Mouse (Mus musculus): ENCODE measurements around the gene Tmem150c. TPM values are rescaled to one million over a fixed set of nuclear protein-coding genes. Genes with fewer than 3 reads are reported as not detected.

Gene Tmem150c
- polyA plus RNA-seq, 1 experiment = not detected

DNA sequence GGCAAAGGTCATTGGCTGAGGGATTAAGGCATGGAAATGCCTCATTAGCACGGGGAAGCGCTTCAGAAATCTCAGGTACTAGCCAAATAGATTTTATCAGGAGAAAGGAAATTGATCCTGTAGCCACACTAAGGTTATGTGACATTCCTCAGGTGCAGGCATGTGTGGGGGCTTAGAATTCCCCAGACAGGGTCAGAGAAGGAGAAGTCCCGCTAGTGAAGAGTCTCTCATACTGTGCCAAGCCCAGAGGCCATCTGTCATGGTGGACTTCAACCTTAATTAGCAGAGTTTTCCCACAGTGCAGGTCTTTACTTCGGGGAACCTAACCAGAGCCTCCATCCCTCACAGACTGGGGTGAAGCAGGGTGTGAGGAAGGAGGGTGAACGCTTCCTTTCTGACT is 62.7 kb downstream of the Tmem150c start:
- Histone ChIP-seq H3K36me3 (ENCODE audit: control insufficient read depth, insufficient read depth) (no peaks in the 10 kb centered on the region), H3K4me3 (no peak overlapping the region), H3K79me2 (ENCODE audit: control insufficient read depth, insufficient read depth) (no peaks in the 10 kb centered on the region), H3K4me2 (ENCODE audit: low read depth) (no peak overlapping the region), H3ac (ENCODE audit: control insufficient read depth, insufficient read length) (no peak overlapping the region), H3K27me3 (ENCODE audit: control insufficient read depth, insufficient read depth, insufficient read length) (peaks cover 6% of the 10 kb centered on the region)
- TF ChIP-seq SRF (IDR thresholded peaks at IDR 0.05; ENCODE audit: control insufficient read depth, insufficient read length, low read depth) (no peak), MAX (IDR thresholded peaks at IDR 0.05; ENCODE audit: low read depth) (no peak), TCF3 (IDR thresholded peaks at IDR 0.05; ENCODE audit: insufficient read length, low read depth) (no peak), TCF12 (IDR thresholded peaks at IDR 0.05; ENCODE audit: insufficient read depth, poor library complexity, severe bottlenecking) (no peak), USF1 (IDR thresholded peaks at IDR 0.05; ENCODE audit: low read depth) (no peak), E2F4 (IDR thresholded peaks at IDR 0.05; ENCODE audit: insufficient read depth) (no peak), CEBPB (IDR thresholded peaks at IDR 0.05; ENCODE audit: insufficient read depth, poor library complexity, severe bottlenecking) (no peak), REST (IDR thresholded peaks at IDR 0.05; ENCODE audit: insufficient read depth, insufficient read length) (no peak), MYOG (IDR thresholded peaks at IDR 0.05; ENCODE audit: control insufficient read depth in 1 of 3, insufficient read depth in 1 of 3, insufficient read length in 2 of 3, low read depth in 2 of 3) (no peak), MYOD1 (IDR thresholded peaks at IDR 0.05; ENCODE audit: control insufficient read depth in 1 of 3, insufficient read length in 2 of 3, low read depth in 2 of 3) (no peak), POLR2AphosphoS2 (IDR thresholded peaks at IDR 0.05; ENCODE audit: insufficient read length, low read depth) (no peak), POLR2A (IDR thresholded peaks at IDR 0.05; ENCODE audit: insufficient read length, low read depth) (no peak)

DNA sequence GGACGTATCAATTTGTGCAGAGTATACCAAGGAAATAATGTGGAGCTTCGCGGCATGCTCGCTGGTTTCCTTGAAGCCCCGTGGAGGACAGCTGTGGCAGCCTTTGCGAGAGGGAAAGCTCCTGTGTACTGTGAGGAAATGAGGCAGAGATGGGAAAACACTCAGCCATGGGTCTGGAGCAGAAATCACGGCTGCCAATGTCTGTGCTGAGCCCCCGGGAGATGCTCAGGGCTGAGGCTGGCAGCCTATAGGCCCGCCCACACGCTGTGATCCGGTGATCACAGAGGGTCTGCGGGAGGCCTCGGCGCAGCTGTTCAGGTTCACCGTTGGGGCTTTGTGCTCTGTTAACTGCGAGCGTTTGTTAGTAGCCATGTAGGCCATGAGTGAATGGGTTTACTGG is 68.0 kb downstream of the Tmem150c start:
- Histone ChIP-seq H3K79me2 (ENCODE audit: control insufficient read depth, insufficient read depth) (no peaks in the 10 kb centered on the region), H3K27me3 (ENCODE audit: control insufficient read depth, insufficient read depth, insufficient read length) (peaks cover 11% of the 10 kb centered on the region), H3K4me2 (ENCODE audit: low read depth) (no peak overlapping the region), H3ac (ENCODE audit: control insufficient read depth, insufficient read length) (no peak overlapping the region), H3K36me3 (ENCODE audit: control insufficient read depth, insufficient read depth) (no peaks in the 10 kb centered on the region), H3K4me3 (no peak overlapping the region)
- no peak for TF ChIP-seq POLR2A (IDR thresholded peaks at IDR 0.05; ENCODE audit: insufficient read length, low read depth)
- no peak for TF ChIP-seq SRF (IDR thresholded peaks at IDR 0.05; ENCODE audit: control insufficient read depth, insufficient read length, low read depth)
- TF ChIP-seq USF1 (IDR thresholded peaks at IDR 0.05; ENCODE audit: low read depth) = no peak
- TF ChIP-seq MYOG (IDR thresholded peaks at IDR 0.05; ENCODE audit: control insufficient read depth in 1 of 3, insufficient read depth in 1 of 3, insufficient read length in 2 of 3, low read depth in 2 of 3) = no peak
- TF ChIP-seq E2F4 (IDR thresholded peaks at IDR 0.05; ENCODE audit: insufficient read depth) = no peak
- no peak for TF ChIP-seq TCF3 (IDR thresholded peaks at IDR 0.05; ENCODE audit: insufficient read length, low read depth)
- no peak for TF ChIP-seq REST (IDR thresholded peaks at IDR 0.05; ENCODE audit: insufficient read depth, insufficient read length)
- TF ChIP-seq MYOD1 (IDR thresholded peaks at IDR 0.05; ENCODE audit: control insufficient read depth in 1 of 3, insufficient read length in 2 of 3, low read depth in 2 of 3) = no peak
- TF ChIP-seq CEBPB (IDR thresholded peaks at IDR 0.05; ENCODE audit: insufficient read depth, poor library complexity, severe bottlenecking) = no peak
- TF ChIP-seq POLR2AphosphoS2 (IDR thresholded peaks at IDR 0.05; ENCODE audit: insufficient read length, low read depth) = no peak
- TF ChIP-seq TCF12 (IDR thresholded peaks at IDR 0.05; ENCODE audit: insufficient read depth, poor library complexity, severe bottlenecking) = no peak
- TF ChIP-seq MAX (IDR thresholded peaks at IDR 0.05; ENCODE audit: low read depth) = no peak

DNA sequence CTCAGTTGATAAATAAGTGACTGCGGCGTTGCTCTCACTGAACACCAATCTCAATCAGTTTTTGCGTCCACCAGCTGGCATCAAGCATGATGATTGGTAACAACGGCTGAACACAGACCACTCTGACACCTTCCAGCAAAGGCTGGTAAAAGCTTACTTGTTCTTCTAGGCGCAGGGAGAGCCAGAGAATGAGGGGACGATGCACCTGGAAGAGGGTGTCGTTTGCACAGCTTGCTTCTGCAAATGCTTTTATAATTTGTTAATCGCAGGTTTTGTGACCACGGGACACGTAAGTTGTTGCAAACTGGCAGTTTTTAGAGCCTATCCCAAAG is 68.4 kb downstream of the Tmem150c start:
- Histone ChIP-seq H3ac (ENCODE audit: control insufficient read depth, insufficient read length) (no peak overlapping the region), H3K4me2 (ENCODE audit: low read depth) (no peak overlapping the region), H3K36me3 (ENCODE audit: control insufficient read depth, insufficient read depth) (no peaks in the 10 kb centered on the region), H3K27me3 (ENCODE audit: control insufficient read depth, insufficient read depth, insufficient read length) (peaks cover 12% of the 10 kb centered on the region), H3K4me3 (no peak overlapping the region), H3K79me2 (ENCODE audit: control insufficient read depth, insufficient read depth) (no peaks in the 10 kb centered on the region)
- TF ChIP-seq POLR2A (IDR thresholded peaks at IDR 0.05; ENCODE audit: insufficient read length, low read depth) = no peak
- TF ChIP-seq MYOD1 (IDR thresholded peaks at IDR 0.05; ENCODE audit: control insufficient read depth in 1 of 3, insufficient read length in 2 of 3, low read depth in 2 of 3) = no peak
- no peak for TF ChIP-seq MYOG (IDR thresholded peaks at IDR 0.05; ENCODE audit: control insufficient read depth in 1 of 3, insufficient read depth in 1 of 3, insufficient read length in 2 of 3, low read depth in 2 of 3)
- no peak for TF ChIP-seq E2F4 (IDR thresholded peaks at IDR 0.05; ENCODE audit: insufficient read depth)
- no peak for TF ChIP-seq TCF12 (IDR thresholded peaks at IDR 0.05; ENCODE audit: insufficient read depth, poor library complexity, severe bottlenecking)
- TF ChIP-seq CEBPB (IDR thresholded peaks at IDR 0.05; ENCODE audit: insufficient read depth, poor library complexity, severe bottlenecking) = no peak
- TF ChIP-seq MAX (IDR thresholded peaks at IDR 0.05; ENCODE audit: low read depth) = no peak
- no peak for TF ChIP-seq SRF (IDR thresholded peaks at IDR 0.05; ENCODE audit: control insufficient read depth, insufficient read length, low read depth)
- no peak for TF ChIP-seq USF1 (IDR thresholded peaks at IDR 0.05; ENCODE audit: low read depth)
- TF ChIP-seq POLR2AphosphoS2 (IDR thresholded peaks at IDR 0.05; ENCODE audit: insufficient read length, low read depth) = no peak
- no peak for TF ChIP-seq TCF3 (IDR thresholded peaks at IDR 0.05; ENCODE audit: insufficient read length, low read depth)
- TF ChIP-seq REST (IDR thresholded peaks at IDR 0.05; ENCODE audit: insufficient read depth, insufficient read length) = no peak

DNA sequence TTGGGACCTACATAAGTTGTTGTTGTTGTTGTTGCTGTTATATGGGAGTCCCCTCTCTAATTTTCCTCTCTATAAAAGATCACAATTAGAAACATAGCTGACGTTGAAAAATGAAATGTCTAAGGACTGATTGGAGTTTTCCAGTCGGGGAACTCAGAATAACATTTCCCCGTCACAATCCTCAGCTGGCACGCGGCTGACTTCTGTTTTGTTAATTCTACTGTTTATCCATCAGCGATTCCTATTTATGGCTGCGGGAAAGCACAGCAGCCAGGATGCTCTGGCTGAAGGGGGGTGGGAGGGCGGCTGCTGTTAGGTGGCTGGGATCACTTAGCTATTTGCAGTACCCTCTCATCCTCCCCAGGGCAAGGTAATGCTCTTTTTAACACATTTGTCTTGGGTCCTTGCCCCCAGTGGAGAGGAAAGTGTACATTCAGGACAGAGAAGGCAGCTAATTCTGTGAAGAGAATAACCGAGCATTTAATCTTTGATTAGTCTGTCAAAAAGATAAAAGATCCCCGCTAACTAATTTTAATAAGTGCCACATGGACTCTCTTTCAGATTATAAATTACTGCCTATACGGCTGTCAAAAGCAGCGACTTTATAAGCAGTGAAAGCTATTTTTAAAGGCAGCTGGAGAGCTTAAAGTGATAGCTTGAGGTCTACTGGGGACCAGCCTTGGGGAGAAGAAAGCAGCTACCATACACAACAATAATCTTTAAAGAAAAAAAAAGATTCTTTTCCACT is 68.9 kb downstream of the Tmem150c start:
- TF ChIP-seq MYOD1 (IDR thresholded peaks at IDR 0.05; ENCODE audit: control insufficient read depth in 1 of 3, insufficient read length in 2 of 3, low read depth in 2 of 3) (no peak), E2F4 (IDR thresholded peaks at IDR 0.05; ENCODE audit: insufficient read depth) (no peak), POLR2A (IDR thresholded peaks at IDR 0.05; ENCODE audit: insufficient read length, low read depth) (no peak), CEBPB (IDR thresholded peaks at IDR 0.05; ENCODE audit: insufficient read depth, poor library complexity, severe bottlenecking) (no peak), TCF12 (IDR thresholded peaks at IDR 0.05; ENCODE audit: insufficient read depth, poor library complexity, severe bottlenecking) (no peak), USF1 (IDR thresholded peaks at IDR 0.05; ENCODE audit: low read depth) (no peak), REST (IDR thresholded peaks at IDR 0.05; ENCODE audit: insufficient read depth, insufficient read length) (no peak), MYOG (IDR thresholded peaks at IDR 0.05; ENCODE audit: control insufficient read depth in 1 of 3, insufficient read depth in 1 of 3, insufficient read length in 2 of 3, low read depth in 2 of 3) (no peak), POLR2AphosphoS2 (IDR thresholded peaks at IDR 0.05; ENCODE audit: insufficient read length, low read depth) (no peak), MAX (IDR thresholded peaks at IDR 0.05; ENCODE audit: low read depth) (no peak), TCF3 (IDR thresholded peaks at IDR 0.05; ENCODE audit: insufficient read length, low read depth) (no peak), SRF (IDR thresholded peaks at IDR 0.05; ENCODE audit: control insufficient read depth, insufficient read length, low read depth) (no peak)
- Histone ChIP-seq H3K4me3 (no peak overlapping the region), H3ac (ENCODE audit: control insufficient read depth, insufficient read length) (no peak overlapping the region)

More for the DNA sequence above, 68.9 kb downstream of the Tmem150c start:
- H3K4me2 ChIP-seq (ENCODE audit: low read depth) = no peak overlapping the region
- H3K36me3 ChIP-seq (ENCODE audit: control insufficient read depth, insufficient read depth) = no peaks in the 10 kb centered on the region
- peaks cover 18% of the 10 kb centered on the region for H3K27me3 ChIP-seq (ENCODE audit: control insufficient read depth, insufficient read depth, insufficient read length)
- no peaks in the 10 kb centered on the region for H3K79me2 ChIP-seq (ENCODE audit: control insufficient read depth, insufficient read depth)

Data from myocyte (in vitro differentiated cells).